Mouse (Mus musculus) brain, embryonic 14.5 days (tissue): Measurements from ENCODE around the gene Ibsp.
A peak's percentile ranks its signal among the peaks of the same experiment; 100 is the strongest.

Experiments
- CTCF ChIP-seq: fragments of 200-500 bp; IDR thresholded peaks from 2 replicates; pipeline ENCODE4 v1.5.1; 2012; ENCODE audit warnings: inconsistent platforms, mild to moderate bottlenecking, moderate library complexity, borderline replicate concordance; ENCODE audit not compliant: insufficient read depth, insufficient read length; ENCODE audit errors: extremely low read depth
- POLR2A ChIP-seq: fragments of 200-500 bp; IDR thresholded peaks from 2 replicates; pipeline ENCODE4 v1.6.1; 2012; ENCODE audit warnings: mild to moderate bottlenecking, inconsistent platforms, borderline replicate concordance; ENCODE audit not compliant: poor library complexity, insufficient read depth, insufficient read length, severe bottlenecking; ENCODE audit errors: extremely low read depth

GRCm38 (mm10) chr5:104344526-104345240, 45.7 kb downstream of the Ibsp start:
- no peak for TF ChIP-seq POLR2A
- TF ChIP-seq CTCF = peak; percentile 49; the same call in 1 of the 2 replicates
